Comparison of ENCODE assay signal across 8 mouse cellular contexts in genomic region chr14:55745861-55746237, GRCm38 (mm10). TPM values are rescaled to one million over a fixed set of nuclear protein-coding genes. Genes with fewer than 3 reads are reported as not detected.
DNase-seq lines count a peak whose midpoint lies in the region; ATAC-seq and TF ChIP-seq lines count a peak whose summit lies in the region.

No protein-coding gene starts in this region.

- no peaks in the 10 kb centered on the region for H3K27me3 ChIP-seq in lung, postnatal 0 days (replicated peaks; ENCODE audit: insufficient read depth, low read length)
- H3K27me3 ChIP-seq in limb, embryonic 11.5 days (ENCODE audit: control insufficient read depth, insufficient read depth, low read length), result no peaks in the 10 kb centered on the region; the same call in 1 of the 2 replicates
- no peaks in the 10 kb centered on the region for H3K27me3 ChIP-seq in small intestine, adult 2 months (ENCODE audit: control insufficient read depth, insufficient read depth, low read length)

- peak overlapping the region; percentile 84 for H3K4me2 ChIP-seq in lung, postnatal 0 days (replicated peaks; ENCODE audit: low read depth, low read length)
- peak overlapping the region; percentile 73 for H3K4me2 ChIP-seq in limb, embryonic 11.5 days (ENCODE audit: low read depth, severe bottlenecking)

- H3K4me3 ChIP-seq in lung, postnatal 0 days (ENCODE audit: low read depth, low read length), result peak overlapping the region; percentile 88
- H3K4me3 ChIP-seq in limb, embryonic 11.5 days (ENCODE audit: low read depth, low read length), result peak overlapping the region; percentile 93
- peak overlapping the region; percentile 89 for H3K4me3 ChIP-seq in small intestine, adult 2 months (ENCODE audit: low read depth, low read length)

- H3K4me1 ChIP-seq in lung, postnatal 0 days (ENCODE audit: insufficient read depth, low read depth, low read length), result peaks cover 9% of the 10 kb centered on the region; the same call in 1 of the 2 replicates
- peaks cover 10% of the 10 kb centered on the region for H3K4me1 ChIP-seq in limb, embryonic 11.5 days (ENCODE audit: control insufficient read depth, insufficient read depth, low read length)
- peaks cover 8% of the 10 kb centered on the region for H3K4me1 ChIP-seq in small intestine, adult 2 months (ENCODE audit: control insufficient read depth, insufficient read depth, insufficient read length, low read length)

- H3K9me3 ChIP-seq in lung, postnatal 0 days (ENCODE audit: low read length), result no peaks in the 10 kb centered on the region
- H3K9me3 ChIP-seq in limb, embryonic 11.5 days (ENCODE audit: control insufficient read depth, low read length), result no peaks in the 10 kb centered on the region

- TF ChIP-seq CTCF in lung, postnatal 0 days (IDR thresholded peaks at IDR 0.05), result no peak
- TF ChIP-seq CTCF in small intestine, adult 2 months (IDR thresholded peaks at IDR 0.05; ENCODE audit: extremely low read depth, insufficient read length, insufficient replicate concordance, low read depth, low read length), result no peak

- H3K36me3 ChIP-seq in lung, postnatal 0 days (ENCODE audit: insufficient read depth, low read length), result peaks cover 26% of the 10 kb centered on the region
- peaks cover 9% of the 10 kb centered on the region; the same call in 1 of the 2 replicates for H3K36me3 ChIP-seq in limb, embryonic 11.5 days (ENCODE audit: control insufficient read depth, insufficient read depth, low read length)
- H3K36me3 ChIP-seq in small intestine, adult 2 months (ENCODE audit: control insufficient read depth, insufficient read depth, low read length), result peaks cover 24% of the 10 kb centered on the region

- TF ChIP-seq POLR2A in small intestine, adult 2 months (IDR thresholded peaks at IDR 0.05; ENCODE audit: low read depth, low read length), result no peak

- peak overlapping the region; percentile 57 for H3K27ac ChIP-seq in lung, postnatal 0 days (ENCODE audit: low read length)
- H3K27ac ChIP-seq in limb, embryonic 11.5 days (replicated peaks; ENCODE audit: low read depth, low read length), result 0 out of 2 replicates have a peak overlapping the region, but pooled peaks have one; percentile 2
- H3K27ac ChIP-seq in small intestine, adult 2 months (ENCODE audit: insufficient read depth, low read depth, low read length), result no peak overlapping the region

- TF ChIP-seq EP300 in lung, postnatal 0 days (IDR thresholded peaks at IDR 0.05), result no peak

- peak overlapping the region; percentile 66 for H3K9ac ChIP-seq in lung, postnatal 0 days (replicated peaks; ENCODE audit: low read depth)
- H3K9ac ChIP-seq in limb, embryonic 11.5 days (ENCODE audit: low read length), result peak overlapping the region; percentile 76

- DNase-seq in lung, postnatal 0 days (ENCODE audit: low spot score), result no peak
- DNase-seq in lung, postnatal 25 days (ENCODE audit: low spot score), result no peak
- no peak for DNase-seq in limb, embryonic 11.5 days (ENCODE audit: low spot score)
- no peak for DNase-seq in layer of hippocampus, postnatal 14 days (ENCODE audit: low spot score in 2 of 2)
- DNase-seq in right cerebral cortex, adult 2 months (ENCODE audit: low spot score in 2 of 2), result no peak
- no peak for DNase-seq in embryo, embryonic 10.5 days (ENCODE audit: low spot score)

- no peak for ATAC-seq in lung, postnatal 0 days
- ATAC-seq in erythroblast, adult 5-6 weeks (replicated peaks; ENCODE audit: low FRiP score, poor library complexity, severe bottlenecking), result 0 out of 2 replicates have a peak, but pooled peaks have one; percentile 6
- no peak; the same call in 1 of the 2 replicates for ATAC-seq in limb, embryonic 11.5 days (ENCODE audit: insufficient number of reproducible peaks, low FRiP score, low TSS enrichment, low read depth)

- under 1% methylated on average over 31 of the region's 31 CpGs for WGBS in lung, postnatal 0 days
- under 1% methylated on average over 31 of the region's 31 CpGs for WGBS in limb, embryonic 11.5 days
- WGBS in small intestine, adult 2 months, result under 1% methylated on average over 31 of the region's 31 CpGs

RNA-seq across cellular contexts. Expression of gene Nop9, which starts 0.4 kb away (rescaled TPM):
- 16.2 and 19.5 TPM in 2 replicates for polyA plus RNA-seq in lung, postnatal 0 days (2015; fragmentation: Nextera tagmentation; extraction: Ambion mirVana)
- total RNA-seq in erythroblast, adult 5-6 weeks (2015; ENCODE audit: low replicate concordance), result 6.5 and 11.3 TPM in 2 replicates
- total RNA-seq in erythroblast, adult 5-6 weeks (2017; ENCODE audit: low replicate concordance), result 3.7 and 3.9 TPM in 2 replicates
- 55.5 and 56.7 TPM in 2 replicates for polyA plus RNA-seq in limb, embryonic 11.5 days (2014; fragmentation: Nextera tagmentation; extraction: Ambion mirVana)
- 5.9 and 8.0 TPM in 2 replicates for polyA plus RNA-seq in small intestine, adult 2 months (2012; rRNA removed)
- total RNA-seq in layer of hippocampus, postnatal 14 days (2021), result 10 to 100 TPM; 15.7 to 17.3 TPM

RNA-seq across cellular contexts. Expression of gene Dhrs1, which starts 0.4 kb away (rescaled TPM):
- polyA plus RNA-seq in lung, postnatal 0 days (2015; fragmentation: Nextera tagmentation; extraction: Ambion mirVana), result 74.1 and 83.5 TPM in 2 replicates
- 22.4 and 27.1 TPM in 2 replicates for total RNA-seq in erythroblast, adult 5-6 weeks (2015; ENCODE audit: low replicate concordance)
- total RNA-seq in erythroblast, adult 5-6 weeks (2017; ENCODE audit: low replicate concordance), result 3.9 and 14.9 TPM in 2 replicates
- polyA plus RNA-seq in limb, embryonic 11.5 days (2014; fragmentation: Nextera tagmentation; extraction: Ambion mirVana), result 65.9 and 72.8 TPM in 2 replicates
- 217 and 223 TPM in 2 replicates for polyA plus RNA-seq in small intestine, adult 2 months (2012; rRNA removed)
- 100 to 1,000 TPM in 1 of 2 experiments, 10 to 100 TPM in 1; 96.3 to 102 TPM for total RNA-seq in layer of hippocampus, postnatal 14 days (2021)

RNA-seq across cellular contexts. Expression of gene Cideb, which starts 12.4 kb away (rescaled TPM):
- 0.65 and 1.3 TPM in 2 replicates for polyA plus RNA-seq in lung, postnatal 0 days (2015; fragmentation: Nextera tagmentation; extraction: Ambion mirVana)
- total RNA-seq in erythroblast, adult 5-6 weeks (2015; ENCODE audit: low replicate concordance), result 2.1 TPM in 1 of 2 replicates, not detected in the other
- total RNA-seq in erythroblast, adult 5-6 weeks (2017; ENCODE audit: low replicate concordance), result 0.94 TPM in 1 of 2 replicates, not detected in the other
- polyA plus RNA-seq in limb, embryonic 11.5 days (2014; fragmentation: Nextera tagmentation; extraction: Ambion mirVana), result 0.37 TPM in 1 of 2 replicates, not detected in the other
- 309 and 797 TPM in 2 replicates for polyA plus RNA-seq in small intestine, adult 2 months (2012; rRNA removed)
- 1 to 10 TPM in 1 of 2 experiments, under 1 TPM in 1; 0.43 to 1.3 TPM for total RNA-seq in layer of hippocampus, postnatal 14 days (2021)

RNA-seq across cellular contexts. Expression of gene Ltb4r2, which starts 15.4 kb away (rescaled TPM):
- 0.77 and 0.97 TPM in 2 replicates for polyA plus RNA-seq in lung, postnatal 0 days (2015; fragmentation: Nextera tagmentation; extraction: Ambion mirVana)
- total RNA-seq in erythroblast, adult 5-6 weeks (2015; ENCODE audit: low replicate concordance), result not detected in 2 replicates
- total RNA-seq in erythroblast, adult 5-6 weeks (2017; ENCODE audit: low replicate concordance), result 0.14 TPM in 1 of 2 replicates, not detected in the other
- 0.39 and 0.68 TPM in 2 replicates for polyA plus RNA-seq in limb, embryonic 11.5 days (2014; fragmentation: Nextera tagmentation; extraction: Ambion mirVana)
- polyA plus RNA-seq in small intestine, adult 2 months (2012; rRNA removed), result 65.3 and 90.6 TPM in 2 replicates
- total RNA-seq in layer of hippocampus, postnatal 14 days (2021), result under 1 TPM; 0.30 to 0.38 TPM

RNA-seq across cellular contexts. Expression of gene Ltb4r1, which starts 19.9 kb away (rescaled TPM):
- polyA plus RNA-seq in lung, postnatal 0 days (2015; fragmentation: Nextera tagmentation; extraction: Ambion mirVana), result 4.1 and 4.6 TPM in 2 replicates
- 6.3 and 14.8 TPM in 2 replicates for total RNA-seq in erythroblast, adult 5-6 weeks (2015; ENCODE audit: low replicate concordance)
- 9.3 and 21.8 TPM in 2 replicates for total RNA-seq in erythroblast, adult 5-6 weeks (2017; ENCODE audit: low replicate concordance)
- 0.17 TPM in 1 of 2 replicates, not detected in the other for polyA plus RNA-seq in limb, embryonic 11.5 days (2014; fragmentation: Nextera tagmentation; extraction: Ambion mirVana)
- polyA plus RNA-seq in small intestine, adult 2 months (2012; rRNA removed), result 25.3 and 26.4 TPM in 2 replicates
- under 1 TPM; 0.46 to 0.55 TPM for total RNA-seq in layer of hippocampus, postnatal 14 days (2021)

Comparison
In these comparisons a context has a peak if more than half of its experiments do, and no peak if none do; other contexts are left out.
1. RNA of gene Cideb, which starts 12.4 kb away (polyA plus RNA-seq): 309 to 797 TPM in small intestine, adult 2 months; 0.65 to 1.3 TPM in lung, postnatal 0 days and 0.37 TPM in limb, embryonic 11.5 days; every median in the first group is over 100 times any median in the second.
2. Peak in every context shown above with its lines, with median percentiles within 50 percentile points of each other: H3K4me3 ChIP-seq.